In the genomic region with DNA sequence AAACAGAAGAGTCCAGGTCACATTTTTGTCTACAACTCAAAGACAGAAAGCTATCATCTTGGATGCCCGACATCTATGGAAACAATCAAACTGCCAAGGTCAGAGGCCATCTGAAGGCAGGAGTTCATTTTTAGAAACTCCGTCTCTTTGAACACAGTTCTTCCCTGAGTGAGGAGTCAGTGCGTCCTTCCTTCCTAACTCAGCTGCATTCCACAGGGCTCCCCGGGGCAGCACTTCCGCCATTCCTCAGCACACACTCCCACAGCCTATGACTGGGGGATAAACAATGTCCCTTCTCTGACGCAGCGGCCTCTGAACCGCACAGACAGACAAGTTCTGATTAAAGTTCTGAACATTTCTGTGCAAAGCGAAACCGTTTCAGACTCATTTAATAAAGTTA, we compare ENCODE assay signal across 9 mouse cellular contexts. TPM values are rescaled to one million over a fixed set of nuclear protein-coding genes. Genes with fewer than 3 reads are reported as not detected.
DNase-seq lines count a peak whose midpoint lies in the region; ATAC-seq lines count a peak whose summit lies in the region.
"Had no signal": no experiment of that assay in that cellular context is flagged by ENCODE, and none has a peak within 500 bp of the region (broad histone marks: within the 10 kb centered on the region; RNA-seq: fewer than 3 reads in every experiment).

No protein-coding gene starts in this region.

- peaks cover 62% of the 10 kb centered on the region for H3K36me3 ChIP-seq in forebrain, embryonic 12.5 days (replicated peaks)
- peaks cover 28% of the 10 kb centered on the region for H3K36me3 ChIP-seq in hindbrain, embryonic 16.5 days (ENCODE audit: control insufficient read depth, insufficient read depth, low read length)
- peaks cover 25% of the 10 kb centered on the region for H3K36me3 ChIP-seq in liver, embryonic 13.5 days
- H3K36me3 ChIP-seq in neural tube, embryonic 15.5 days: peaks cover 54% of the 10 kb centered on the region

- H3K4me3 ChIP-seq in forebrain, embryonic 12.5 days (replicated peaks): no peak overlapping the region
- H3K4me3 ChIP-seq in hindbrain, embryonic 16.5 days (ENCODE audit: low read length): no peak overlapping the region
- H3K4me3 ChIP-seq in liver, embryonic 13.5 days (replicated peaks): no peak overlapping the region
- no peak overlapping the region for H3K4me3 ChIP-seq in neural tube, embryonic 15.5 days (replicated peaks)
- H3K4me3 ChIP-seq: erythroblast, embryonic 14.5 days had no signal

- no peak overlapping the region; the same call in 1 of the 2 replicates for H3K9ac ChIP-seq in forebrain, embryonic 12.5 days
- H3K9ac ChIP-seq in hindbrain, embryonic 16.5 days (ENCODE audit: low read depth, low read length): no peak overlapping the region
- no peak overlapping the region for H3K9ac ChIP-seq in liver, embryonic 13.5 days
- H3K9ac ChIP-seq in neural tube, embryonic 15.5 days (replicated peaks): no peak overlapping the region

- peak overlapping the region; percentile 72 for H3K27ac ChIP-seq in forebrain, embryonic 12.5 days
- peak overlapping the region; percentile 57 for H3K27ac ChIP-seq in hindbrain, embryonic 16.5 days (ENCODE audit: low read depth, low read length)
- peak overlapping the region; percentile 31 for H3K27ac ChIP-seq in liver, embryonic 13.5 days
- H3K27ac ChIP-seq in neural tube, embryonic 15.5 days (replicated peaks): peak overlapping the region; percentile 78

- no peak overlapping the region for H3K4me2 ChIP-seq in forebrain, embryonic 12.5 days
- no peak overlapping the region for H3K4me2 ChIP-seq in hindbrain, embryonic 16.5 days (ENCODE audit: low read length)
- no peak overlapping the region for H3K4me2 ChIP-seq in liver, embryonic 13.5 days
- H3K4me2 ChIP-seq in neural tube, embryonic 15.5 days: no peak overlapping the region

- no peaks in the 10 kb centered on the region for H3K27me3 ChIP-seq in forebrain, embryonic 12.5 days
- H3K27me3 ChIP-seq in hindbrain, embryonic 16.5 days (replicated peaks; ENCODE audit: control insufficient read depth, insufficient read depth, low read length): no peaks in the 10 kb centered on the region
- H3K27me3 ChIP-seq in liver, embryonic 13.5 days: no peaks in the 10 kb centered on the region
- H3K27me3 ChIP-seq in neural tube, embryonic 15.5 days (replicated peaks): no peaks in the 10 kb centered on the region

- H3K4me1 ChIP-seq in forebrain, embryonic 12.5 days: peaks cover 27% of the 10 kb centered on the region
- H3K4me1 ChIP-seq in hindbrain, embryonic 16.5 days (ENCODE audit: control insufficient read depth, insufficient read depth, low read depth, low read length): peaks cover 13% of the 10 kb centered on the region
- peaks cover 10% of the 10 kb centered on the region; the same call in 1 of the 2 replicates for H3K4me1 ChIP-seq in liver, embryonic 13.5 days (replicated peaks)
- peaks cover 19% of the 10 kb centered on the region for H3K4me1 ChIP-seq in neural tube, embryonic 15.5 days

- ATAC-seq in forebrain, embryonic 12.5 days (ENCODE audit: low FRiP score): no peak
- no peak for ATAC-seq in hindbrain, embryonic 16.5 days
- ATAC-seq in liver, embryonic 13.5 days (ENCODE audit: low read depth): peak; percentile 58; the same call in 1 of the 2 replicates
- no peak for ATAC-seq in neural tube, embryonic 15.5 days (ENCODE audit: low FRiP score)
- ATAC-seq in megakaryocyte progenitor cell, adult 5-6 weeks (replicated peaks; ENCODE audit: poor library complexity): no peak

- no peaks in the 10 kb centered on the region for H3K9me3 ChIP-seq in forebrain, embryonic 12.5 days
- no peaks in the 10 kb centered on the region for H3K9me3 ChIP-seq in hindbrain, embryonic 16.5 days (ENCODE audit: control insufficient read depth, low read length)
- no peaks in the 10 kb centered on the region for H3K9me3 ChIP-seq in liver, embryonic 13.5 days (replicated peaks)
- no peaks in the 10 kb centered on the region for H3K9me3 ChIP-seq in neural tube, embryonic 15.5 days (replicated peaks)

- peak; percentile 81 to 88 for DNase-seq in adrenal gland, adult (ENCODE audit: inconsistent age in 2 of 2, low spot score in 1 of 2)
- DNase-seq in adrenal gland, postnatal 4 days (ENCODE audit: low spot score in 2 of 2): no peak
- DNase-seq in liver, embryonic 13.5 days: no peak
- no peak for DNase-seq in cerebellum, adult 9-11 months

- WGBS in forebrain, embryonic 12.5 days: 16% methylated on average over 10 of the region's 10 CpGs
- 15% methylated on average over 10 of the region's 10 CpGs for WGBS in hindbrain, embryonic 16.5 days
- 37% methylated on average over 10 of the region's 10 CpGs for WGBS in liver, embryonic 13.5 days (ENCODE audit: insufficient replicate concordance)
- WGBS in neural tube, embryonic 15.5 days: 18% methylated on average over 10 of the region's 10 CpGs

RNA-seq across cellular contexts. Expression of gene Gnpnat1, which starts 58.9 kb away (rescaled TPM):
- 10 to 100 TPM; 30.7 to 31.5 TPM for total RNA-seq in adrenal gland, postnatal 4 days (2021)
- 25.2 and 28.5 TPM in 2 replicates for polyA plus RNA-seq in forebrain, embryonic 12.5 days (2016; fragmentation: Nextera tagmentation; extraction: Ambion mirVana)
- 28.5 and 30.4 TPM in 2 replicates for polyA plus RNA-seq in hindbrain, embryonic 16.5 days (2015; fragmentation: Nextera tagmentation; extraction: Ambion mirVana)
- polyA plus RNA-seq in liver, embryonic 13.5 days (2015; fragmentation: Nextera tagmentation; extraction: Ambion mirVana): 31.9 and 39.9 TPM in 2 replicates
- polyA plus RNA-seq in neural tube, embryonic 15.5 days (2015; fragmentation: Nextera tagmentation; extraction: Ambion mirVana): 29.4 and 32.6 TPM in 2 replicates
- 49.7 and 54.0 TPM in 2 replicates for total RNA-seq in megakaryocyte progenitor cell, adult 5-6 weeks (2015)
- total RNA-seq in megakaryocyte progenitor cell, adult 5-6 weeks (2017): 22.7 and 34.2 TPM in 2 replicates
- polyA plus RNA-seq: erythroblast, embryonic 14.5 days had no signal

Comparison
In these comparisons a context has a peak if more than half of its experiments do, and no peak if none do; other contexts are left out.
1. DNase-seq: peak in adrenal gland, adult (2 of 2); none in adrenal gland, postnatal 4 days (0 of 2), liver, embryonic 13.5 days (single experiment) and cerebellum, adult 9-11 months (single experiment).
2. Peak in every context shown above with its lines, with median percentiles within 50 percentile points of each other: H3K27ac ChIP-seq.